Mouse (Mus musculus) monocyte, adult 59 days (primary cell): ENCODE measurements around the gene Tuba3a. TPM values are rescaled to one million over a fixed set of nuclear protein-coding genes. Genes with fewer than 3 reads are reported as not detected.

ENCODE experiments used
- total RNA-seq, 2 experiments: library from RNA; stranded (reverse); gene quantifications; one replicate each; pipeline ENCODE4 v1.2.4; 2023

Tuba3a gene
- total RNA-seq = not detected

GRCm38 (mm10) chr6:125285890-125286289 is at the start of gene Tuba3a:
Tuba3a (minus strand) TSS chr6:125286042.

GRCm38 (mm10) chr6:125320323-125320722 is 34.5 kb upstream of the Tuba3a start, which contains the start of gene Scnn1a:
Scnn1a (plus strand) TSS chr6:125320659.

DNA sequence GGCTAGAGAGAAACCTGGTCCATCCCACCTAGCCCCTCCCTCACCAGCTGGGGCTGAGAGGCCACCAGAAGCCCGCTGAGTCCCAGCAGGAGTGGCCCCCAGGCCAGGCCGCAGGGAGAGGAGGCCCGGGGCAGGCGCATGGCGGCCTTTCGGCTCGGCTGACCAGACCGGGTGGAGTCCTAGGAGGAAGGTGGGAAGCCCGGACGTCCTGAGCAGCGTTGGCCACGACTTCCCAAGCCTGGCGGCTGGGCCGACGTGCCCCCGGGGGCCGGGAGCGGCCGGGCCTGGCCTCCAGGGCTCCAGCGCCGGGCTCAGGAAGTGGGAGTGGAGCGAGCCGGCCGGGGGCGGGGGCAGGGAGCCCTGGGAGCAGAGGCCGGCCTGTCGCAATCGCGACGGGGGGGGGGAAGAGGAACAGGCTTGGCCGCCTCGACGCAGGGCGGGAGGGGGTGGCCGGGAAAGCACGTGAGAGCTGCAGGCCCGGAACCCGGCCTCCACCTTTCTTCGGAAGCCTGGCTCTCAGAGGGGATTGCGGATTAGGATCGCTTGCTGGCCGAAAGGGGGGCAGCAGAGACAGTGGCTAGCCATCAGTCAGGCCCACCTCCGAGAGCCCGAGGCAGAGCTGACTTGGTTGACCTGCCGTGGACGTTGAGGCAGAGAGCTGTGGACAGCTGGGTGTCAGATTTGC is 27.8 kb upstream of the Tuba3a start, which contains the start of gene Ltbr:
TSS of gene Ltbr (minus strand) at position 340 of the 685 bp plus-strand sequence.

DNA sequence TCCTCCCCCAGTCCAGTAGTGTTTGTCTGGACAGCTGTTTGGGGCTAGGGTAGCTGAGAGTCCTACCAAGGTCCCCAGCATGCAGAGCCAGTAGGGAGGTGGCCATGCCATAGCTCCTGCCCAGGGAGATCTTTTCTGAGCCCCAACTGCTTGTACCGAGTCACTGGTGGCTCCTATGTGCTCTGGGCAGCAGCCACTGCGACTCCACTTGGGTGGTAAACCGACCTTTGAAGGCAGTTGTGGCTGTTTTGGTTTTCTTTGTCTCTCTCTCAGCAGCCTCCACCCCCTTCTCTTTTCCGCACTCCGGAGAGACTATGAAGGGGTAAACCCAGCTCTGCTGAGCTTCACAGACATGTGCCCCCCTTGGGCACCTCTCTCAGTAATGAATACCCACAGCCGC is 49.1 kb downstream of the Tuba3a start, which contains the start of gene Cd27:
TSS of gene Cd27 (minus strand) at position 229 of the 400 bp plus-strand sequence.

GRCm38 (mm10) chr6:125231117-125232044 is 54.5 kb downstream of the Tuba3a start, which contains the start of gene Tapbpl:
Tapbpl (minus strand) TSS chr6:125231860.

Other genes with a start within 250 kb of the Tuba3a start
- 10 to 100 TPM; 76.1 to 83.5 TPM for gene Ing4, start 246.3 kb downstream of the Tuba3a start, total RNA-seq
- 10 to 100 TPM; 16.2 to 16.5 TPM for gene Acrbp, start 236.4 kb downstream of the Tuba3a start, total RNA-seq
- gene Lpar5, start 218.1 kb downstream of the Tuba3a start, total RNA-seq = 10 to 100 TPM; 36.4 to 37.8 TPM
- gene Chd4, start 190.1 kb downstream of the Tuba3a start, total RNA-seq = 100 to 1,000 TPM; 186 to 187 TPM
- 10 to 100 TPM; 21.7 to 22.9 TPM for gene Nop2, start 154.1 kb downstream of the Tuba3a start, total RNA-seq
- gene Iffo1, start 140.8 kb downstream of the Tuba3a start, total RNA-seq = 10 to 100 TPM; 66.4 to 71.6 TPM
- gene Gapdh, start 119.6 kb downstream of the Tuba3a start, total RNA-seq = 100 to 1,000 TPM; 641 to 753 TPM
- 10 to 100 TPM; 10.5 to 18.9 TPM for gene Ncapd2, start 94.3 kb downstream of the Tuba3a start, total RNA-seq
- 10 to 100 TPM; 20.2 to 28.0 TPM for gene Mrpl51, start 94.2 kb downstream of the Tuba3a start, total RNA-seq
- 10 to 100 TPM; 30.3 to 32.7 TPM for gene Vamp1, start 70.5 kb downstream of the Tuba3a start, total RNA-seq
- gene Tapbpl, start 54.2 kb downstream of the Tuba3a start, total RNA-seq = 10 to 100 TPM; 26.1 to 28.0 TPM
- gene Cd27, start 49.0 kb downstream of the Tuba3a start, total RNA-seq = under 1 TPM; 0.67 to 0.92 TPM
- 10 to 100 TPM; 88.3 to 93.0 TPM for gene Ltbr, start 27.8 kb upstream of the Tuba3a start, total RNA-seq
- gene Scnn1a, start 34.6 kb upstream of the Tuba3a start, total RNA-seq = 10 to 100 TPM; 14.4 to 16.7 TPM
- gene Tnfrsf1a, start 63.3 kb upstream of the Tuba3a start, total RNA-seq = 100 to 1,000 TPM; 367 to 406 TPM
- gene Plekhg6, start 94.8 kb upstream of the Tuba3a start, total RNA-seq = not detected
- 10 to 100 TPM; 84.9 to 87.0 TPM for gene Cd9, start 208.7 kb upstream of the Tuba3a start, total RNA-seq